Mouse (Mus musculus) ES-E14 (cell line): ENCODE measurements around the gene Robo3.

Experiments used
- CHD2 ChIP-seq: IDR thresholded peaks from 2 replicates; pipeline ENCODE4 v1.6.1; 2014; ENCODE audit warnings: mild to moderate bottlenecking, low read depth, low read length, inconsistent platforms
- MAFK ChIP-seq: IDR thresholded peaks from 2 replicates; pipeline ENCODE4 v1.6.1; 2014; ENCODE audit warnings: mild to moderate bottlenecking, low read depth, low read length, inconsistent platforms; ENCODE audit not compliant: insufficient read depth
- ZNF384 ChIP-seq: IDR thresholded peaks from 2 replicates; pipeline ENCODE4 v1.6.1; 2012; ENCODE audit warnings: low read depth, low read length, inconsistent platforms

DNA sequence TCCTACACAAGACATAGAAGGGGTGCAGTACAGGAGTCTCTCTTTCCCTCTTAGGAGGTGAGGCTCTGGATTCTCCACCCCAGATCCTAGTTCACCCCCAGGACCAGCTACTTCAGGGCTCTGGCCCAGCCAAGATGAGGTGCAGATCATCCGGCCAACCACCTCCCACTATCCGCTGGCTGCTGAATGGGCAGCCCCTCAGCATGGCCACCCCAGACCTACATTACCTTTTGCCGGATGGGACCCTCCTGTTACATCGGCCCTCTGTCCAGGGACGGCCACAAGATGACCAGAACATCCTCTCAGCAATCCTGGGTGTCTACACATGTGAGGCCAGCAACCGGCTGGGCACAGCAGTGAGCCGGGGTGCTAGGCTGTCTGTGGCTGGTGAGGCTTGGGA, 30.5 kb downstream of the Robo3 start:
- no peak for TF ChIP-seq MAFK
- no peak for TF ChIP-seq ZNF384
- TF ChIP-seq CHD2, result no peak
